Mouse (Mus musculus) embryonic fibroblast, embryonic 13.5 days (primary cell): ENCODE measurements at regions not wholly inside any gene's neighbourhood (a gene's known extent, or its start where the extent isn't known, plus 50 kb on each side); places are given as distances from the start of the nearest gene placed in this dataset.
A peak's percentile ranks its signal among the peaks of the same experiment; 100 is the strongest.
"Not testable (repeated sequence)": the region's sequence is repeated elsewhere in the genome, so short reads cannot be mapped to it uniquely, and the experiment has no call there.

ENCODE experiments used
- H3K27ac ChIP-seq: 2 replicates; pipeline ENCODE4 v1.5.1; 2012; ENCODE audit warnings: low read length, control low read depth, inconsistent platforms; ENCODE audit not compliant: insufficient read depth
- H3K4me1 ChIP-seq: 2 replicates; pipeline ENCODE4 v1.6.1; 2011; ENCODE audit warnings: low read length; ENCODE audit not compliant: control insufficient read depth, insufficient read depth
- H3K4me3 ChIP-seq: 2 replicates; pipeline ENCODE4 v1.5.1; 2011; ENCODE audit warnings: mild to moderate bottlenecking, control low read depth, low read length; ENCODE audit not compliant: insufficient read depth
- CTCF ChIP-seq: IDR thresholded peaks from 2 replicates; pipeline ENCODE4 v1.5.1; 2011; ENCODE audit warnings: mild to moderate bottlenecking, control low read depth, low read length, moderate library complexity, borderline replicate concordance; ENCODE audit not compliant: insufficient read depth
- POLR2A ChIP-seq: IDR thresholded peaks from 2 replicates; pipeline ENCODE4 v1.6.1; 2011; ENCODE audit warnings: low read depth, mild to moderate bottlenecking, control low read depth, low read length, moderate library complexity

DNA sequence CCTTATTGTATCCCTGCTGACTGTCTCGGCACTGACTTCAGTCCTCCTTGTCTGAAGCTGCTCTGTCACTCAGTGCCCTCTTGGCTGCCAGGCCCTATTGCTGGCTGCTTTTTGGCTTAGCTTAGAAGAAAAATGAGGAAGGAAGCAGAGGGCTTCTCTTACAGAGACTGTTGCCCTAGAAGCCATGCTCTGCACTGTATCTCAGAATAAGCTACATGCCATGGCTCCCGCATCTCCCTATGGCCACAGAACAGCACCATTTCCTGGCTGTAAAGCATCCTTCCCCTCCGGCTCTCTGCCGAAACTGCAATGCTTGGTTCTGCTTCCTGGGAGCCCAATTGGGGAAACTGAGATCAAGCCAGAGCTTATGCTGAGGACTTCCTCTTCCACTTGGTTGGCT lies 295.0 kb downstream of the 4933412E24Rik start:
- Histone ChIP-seq H3K4me1 (0 out of 2 replicates have a peak, but pooled peaks cover 5% of the 10 kb centered on the region), H3K4me3 (no peak overlapping the region), H3K27ac (no peak overlapping the region)
- TF ChIP-seq POLR2A (no peak), CTCF (no peak)

DNA sequence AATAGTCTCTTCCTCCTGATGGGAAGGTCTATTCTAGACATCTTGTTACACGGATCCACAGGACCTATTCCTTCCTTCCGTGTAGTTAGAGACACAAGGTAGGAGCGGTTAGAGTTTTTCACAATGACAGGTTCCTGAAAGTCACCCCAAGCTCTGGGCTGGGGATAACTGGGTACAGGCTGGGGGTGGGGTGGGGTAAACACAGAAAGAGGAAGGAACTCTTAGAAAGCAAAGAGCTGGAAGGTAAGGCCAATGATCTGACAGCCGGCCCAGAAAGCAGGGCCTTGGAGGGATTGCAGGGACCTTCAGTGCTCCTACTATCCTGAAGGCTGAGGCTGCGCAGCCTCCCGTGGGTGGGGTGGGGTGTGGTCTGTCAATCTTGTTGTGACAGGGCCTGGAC lies 295.4 kb downstream of the 4933412E24Rik start:
- Histone ChIP-seq H3K27ac (no peak overlapping the region), H3K4me1 (0 out of 2 replicates have a peak, but pooled peaks cover 5% of the 10 kb centered on the region), H3K4me3 (no peak overlapping the region)
- TF ChIP-seq POLR2A: no peak
- TF ChIP-seq CTCF: no peak

DNA sequence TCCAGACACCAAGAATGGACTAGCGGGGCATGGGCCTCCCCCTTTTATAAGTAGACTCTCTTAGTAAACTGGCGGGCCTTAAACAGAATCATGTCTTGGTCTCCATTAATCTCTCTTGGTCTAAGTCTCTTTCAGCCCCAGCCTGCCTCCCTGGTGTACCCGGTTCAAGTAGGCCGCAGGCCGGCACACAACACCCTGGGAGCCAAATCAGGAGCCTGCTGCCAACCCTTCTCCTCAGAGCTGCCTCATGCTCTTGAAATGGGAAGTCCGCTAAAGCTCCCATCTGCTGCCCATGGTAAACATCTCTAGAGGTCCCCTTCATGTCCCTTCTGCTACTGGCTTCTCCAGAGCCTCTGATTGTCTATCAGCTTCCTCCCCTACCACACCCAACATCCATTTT lies 296.3 kb downstream of the 4933412E24Rik start:
- TF ChIP-seq POLR2A: no peak
- TF ChIP-seq CTCF: no peak
- no peak overlapping the region for H3K27ac ChIP-seq
- no peak overlapping the region for H3K4me3 ChIP-seq
- H3K4me1 ChIP-seq: 0 out of 2 replicates have a peak, but pooled peaks cover 5% of the 10 kb centered on the region

DNA sequence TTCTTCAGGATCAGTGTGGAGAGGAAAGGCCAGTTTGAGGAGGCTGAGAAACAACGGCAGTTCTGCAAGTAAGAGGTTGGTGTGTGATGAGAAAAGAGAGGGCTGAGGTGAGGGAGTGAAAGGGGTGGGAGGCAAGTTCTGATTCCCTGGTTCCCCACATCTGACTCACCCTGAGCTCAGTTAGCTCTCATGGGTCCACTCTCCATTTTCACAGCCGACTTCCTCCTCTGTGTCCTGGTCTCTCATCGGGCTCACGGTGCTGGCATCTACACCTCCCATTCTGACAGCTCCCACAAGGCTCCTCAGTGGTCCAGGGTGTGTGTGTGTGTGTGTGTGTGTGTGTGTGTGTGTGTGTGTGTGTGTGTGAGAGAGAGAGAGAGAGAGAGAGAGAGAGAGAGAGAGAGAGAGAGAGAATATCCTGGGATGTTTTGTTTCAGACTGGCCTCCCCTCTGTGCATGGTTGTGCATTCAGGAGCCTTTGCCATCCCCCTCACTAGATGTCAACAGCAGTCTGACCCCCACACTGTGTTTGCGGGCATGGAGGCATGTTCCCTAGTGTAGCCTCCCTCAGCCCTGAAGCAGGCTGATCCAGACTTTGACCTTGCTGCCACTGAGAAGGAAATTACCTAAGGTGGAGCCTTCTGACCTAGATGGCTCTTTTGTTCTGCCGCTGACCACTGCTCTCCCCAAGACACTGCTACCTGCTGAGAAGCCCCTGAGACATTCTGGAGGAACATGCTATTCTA lies 296.9 kb downstream of the 4933412E24Rik start:
- peak overlapping the region; percentile 6; the same call in 1 of the 2 replicates for H3K27ac ChIP-seq
- H3K4me3 ChIP-seq, H3K4me1 ChIP-seq: not testable (repeated sequence)

DNA sequence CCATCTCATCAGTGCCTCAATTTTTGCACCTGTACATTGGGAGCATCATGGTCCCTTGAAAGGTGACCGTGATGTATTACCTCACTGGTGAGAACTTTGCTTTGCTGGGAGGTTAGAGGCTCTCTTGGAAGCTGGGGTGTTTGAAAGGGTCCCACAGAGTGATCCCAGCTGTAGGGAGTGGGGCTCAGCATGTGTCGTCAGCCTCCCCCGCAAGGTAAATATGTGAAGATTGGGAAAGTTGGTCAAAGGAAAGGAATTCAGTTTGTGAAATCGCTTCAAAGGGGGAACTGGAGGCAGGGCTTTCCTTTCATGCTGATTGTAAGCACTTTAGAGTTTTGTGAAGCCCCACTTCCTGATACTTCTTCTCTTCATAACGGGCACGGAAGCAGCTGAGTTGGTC lies 299.5 kb downstream of the 4933412E24Rik start:
- H3K4me3 ChIP-seq: no peak overlapping the region
- TF ChIP-seq CTCF (no peak), POLR2A (no peak)
- peak overlapping the region; percentile 11; the same call in 1 of the 2 replicates for H3K27ac ChIP-seq
- 0 out of 2 replicates have a peak, but pooled peaks cover 5% of the 10 kb centered on the region for H3K4me1 ChIP-seq

DNA sequence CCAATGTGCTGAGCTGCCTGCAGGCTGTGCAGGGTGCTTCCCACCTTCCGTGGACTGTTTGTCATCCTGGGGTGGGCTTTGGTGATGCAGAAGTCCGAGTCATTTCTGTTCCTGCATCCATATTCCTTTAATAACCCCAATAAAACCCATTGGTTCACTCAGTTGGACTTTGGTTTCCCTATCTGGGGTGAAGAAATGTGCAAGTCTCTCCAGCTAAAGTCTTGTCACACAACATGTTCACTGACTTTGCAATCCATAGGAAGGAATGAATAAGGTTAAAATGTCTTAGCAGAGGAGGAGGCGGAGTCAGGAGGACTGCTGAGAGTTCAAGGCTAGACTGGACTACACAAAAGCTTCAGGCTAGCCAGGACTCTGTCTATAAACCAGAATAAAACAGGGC lies 300.5 kb downstream of the 4933412E24Rik start:
- no peak overlapping the region for H3K27ac ChIP-seq
- TF ChIP-seq CTCF (no peak), POLR2A (no peak)
- 0 out of 2 replicates have a peak, but pooled peaks cover 5% of the 10 kb centered on the region for H3K4me1 ChIP-seq
- H3K4me3 ChIP-seq: no peak overlapping the region

DNA sequence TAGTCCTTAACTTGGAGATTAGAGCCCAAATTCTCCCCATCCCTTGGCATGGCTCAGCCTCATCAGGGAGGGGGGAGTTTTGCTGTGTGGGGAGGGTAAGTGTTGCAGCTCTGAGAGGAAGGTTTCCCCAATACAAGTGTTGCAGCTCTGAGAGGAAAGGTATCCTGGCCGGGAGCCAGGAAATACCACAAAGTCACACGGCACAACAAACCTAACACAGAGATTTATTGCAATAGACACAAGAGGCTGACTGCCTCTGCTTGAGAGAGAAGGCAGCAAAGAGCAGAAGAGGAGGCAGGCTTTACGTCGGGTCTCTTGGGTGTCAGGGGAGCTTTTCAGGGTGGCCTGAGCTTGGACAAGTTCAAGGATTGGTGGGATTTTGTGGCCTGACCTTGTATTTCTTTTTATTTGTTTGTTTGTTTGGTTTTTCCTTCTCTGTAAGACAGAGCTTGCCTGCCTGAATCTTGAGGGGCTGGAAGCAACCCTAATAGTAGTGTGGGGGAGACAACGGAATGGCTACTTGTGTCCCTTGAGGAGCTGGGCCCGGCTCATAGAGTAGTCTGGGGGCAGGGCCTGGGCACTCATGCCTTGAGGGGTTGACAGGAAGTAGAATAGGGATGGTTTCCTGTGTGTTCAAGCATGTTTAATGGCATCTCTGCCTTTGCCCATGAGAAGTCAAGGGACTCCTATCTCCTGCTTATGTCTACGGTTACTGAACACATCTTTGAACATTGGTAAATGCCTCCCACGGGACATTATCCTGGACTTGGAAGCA lies 302.3 kb downstream of the 4933412E24Rik start:
- no peak overlapping the region for H3K4me3 ChIP-seq
- H3K4me1 ChIP-seq: 0 out of 2 replicates have a peak, but pooled peaks cover 5% of the 10 kb centered on the region
- H3K27ac ChIP-seq: no peak overlapping the region
- TF ChIP-seq POLR2A (no peak), CTCF (no peak)

DNA sequence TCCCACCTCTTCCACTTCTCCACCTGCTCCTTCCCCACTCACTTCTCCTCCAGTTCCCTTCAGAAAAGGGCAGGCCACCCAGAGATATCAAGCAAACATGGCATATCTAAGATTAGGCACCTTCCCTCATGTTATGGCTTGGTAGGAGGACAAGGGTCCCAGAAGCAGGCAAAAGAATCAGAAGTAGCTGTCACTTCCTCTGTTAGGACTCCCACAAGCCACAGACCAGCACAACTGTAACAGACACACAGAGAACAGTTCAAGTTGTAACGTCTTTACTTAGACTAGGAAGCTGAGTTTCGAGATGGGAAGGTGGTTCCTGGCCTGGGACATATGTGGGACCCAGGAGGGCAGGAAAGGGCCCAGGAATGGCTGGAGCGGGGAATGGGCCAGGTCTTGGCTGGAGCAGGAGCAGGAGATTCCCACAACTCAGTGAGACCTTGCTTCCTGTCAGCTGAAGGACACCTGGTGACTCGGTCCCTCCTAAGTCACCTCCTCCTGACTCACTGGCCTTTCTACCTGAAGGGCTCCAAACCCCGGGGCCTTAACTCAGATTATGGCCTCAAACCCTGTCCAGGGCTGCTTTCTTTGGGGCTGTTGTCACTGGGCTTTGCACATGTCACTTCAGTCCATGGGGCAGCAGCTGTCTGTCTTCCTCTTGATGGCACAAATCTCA lies 304.2 kb downstream of the 4933412E24Rik start:
- Histone ChIP-seq H3K4me3 (no peak overlapping the region), H3K27ac (no peak overlapping the region), H3K4me1 (no peaks in the 10 kb centered on the region)
- TF ChIP-seq POLR2A (no peak), CTCF (no peak)

DNA sequence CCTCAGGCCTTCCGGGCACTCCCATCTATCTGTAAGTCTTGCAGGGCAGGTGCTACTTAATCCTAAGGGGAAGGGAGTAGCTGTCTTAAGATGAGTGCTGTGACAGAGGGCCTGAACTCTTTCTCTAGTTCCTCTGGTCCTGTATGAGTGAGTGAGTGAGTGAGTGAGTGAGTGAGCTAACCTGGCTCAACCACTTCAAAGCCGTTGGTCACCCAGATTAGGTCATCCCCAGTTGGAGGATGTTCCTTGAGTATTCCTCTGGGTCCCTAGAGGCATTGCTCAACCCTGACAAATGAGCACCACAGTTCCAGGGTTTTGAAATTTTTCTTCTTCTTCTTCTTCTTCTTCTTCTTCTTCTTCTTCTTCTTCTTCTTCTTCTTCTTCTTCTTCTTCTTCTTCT lies 306.5 kb downstream of the 4933412E24Rik start:
- TF ChIP-seq POLR2A (no peak), CTCF (no peak)
- Histone ChIP-seq H3K27ac (no peak overlapping the region), H3K4me1 (no peaks in the 10 kb centered on the region), H3K4me3 (no peak overlapping the region)
